Mouse (Mus musculus) lung, postnatal 36 days (tissue): ENCODE measurements around the gene Cma1.
A peak's percentile ranks its signal among the peaks of the same experiment; 100 is the strongest.
"Not testable (repeated sequence)": the region's sequence is repeated elsewhere in the genome, so short reads cannot be mapped to it uniquely, and the experiment has no call there.

ENCODE experiments used
- DNase-seq: peaks from one replicate; pipeline ENCODE4 v3.0.0; 2022; ENCODE audit warnings: mixed read lengths

The Cma1 gene

DNA sequence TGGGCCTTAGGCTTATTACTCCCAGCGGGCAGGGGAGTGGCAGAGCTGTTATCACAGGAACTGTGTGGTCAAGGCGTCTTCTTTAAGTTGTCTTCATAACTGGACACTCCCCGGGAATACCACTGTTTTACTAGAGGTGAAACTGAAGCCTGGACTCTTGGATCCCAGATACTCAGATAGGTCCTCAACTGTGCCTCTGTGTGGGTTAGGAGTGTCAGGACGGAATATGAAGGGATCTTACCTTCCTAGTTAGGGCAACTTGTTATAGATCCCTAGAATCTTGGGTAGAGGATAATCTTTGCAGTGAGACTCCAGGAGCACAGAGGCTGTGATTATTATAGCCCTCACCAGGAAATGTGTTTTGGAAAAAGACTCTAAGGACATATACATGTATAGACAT, at the start of gene Cma1:
Cma1 (minus strand) TSS at position 101 of the 400 bp plus-strand sequence.
- no peak for DNase-seq

DNA sequence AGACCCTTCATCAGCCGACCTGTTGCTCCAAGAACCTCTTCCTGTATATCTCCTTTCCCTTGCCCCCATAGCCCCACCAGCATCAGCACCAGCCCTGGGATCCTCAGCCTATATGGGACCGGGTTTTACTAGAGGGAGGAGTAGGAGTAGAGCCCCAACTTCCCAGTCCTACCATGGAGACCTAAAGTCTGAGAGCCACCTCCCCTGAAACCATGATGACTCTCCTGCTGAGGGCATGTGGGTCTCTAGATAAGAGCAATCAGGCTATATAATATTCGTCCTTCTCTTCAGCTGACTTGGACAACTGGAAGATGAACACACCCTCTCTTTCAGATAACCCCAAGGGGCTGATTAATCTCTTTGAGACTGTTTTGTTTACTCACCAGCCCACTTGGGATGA, 43.0 kb upstream of the Cma1 start:
- not testable (repeated sequence) for DNase-seq

DNA sequence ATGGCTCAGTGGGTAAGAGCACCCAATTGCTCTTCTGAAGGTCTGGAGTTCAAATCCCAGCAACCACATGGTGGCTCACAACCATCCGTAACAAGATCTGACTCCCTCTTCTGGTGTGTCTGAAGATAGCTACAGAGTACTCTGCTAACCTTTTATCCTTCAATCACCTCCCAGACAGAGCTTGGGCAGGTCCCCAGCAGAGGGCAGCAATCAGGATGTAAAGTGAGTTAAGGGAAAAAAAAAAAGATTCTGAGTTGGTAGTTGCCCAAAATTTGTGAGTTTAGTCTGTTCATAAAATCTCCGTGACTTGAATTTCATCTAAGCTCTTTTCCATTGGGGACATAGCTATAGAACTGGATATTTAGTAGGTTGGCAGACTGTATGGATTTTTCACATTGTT, 19.4 kb upstream of the Cma1 start:
- DNase-seq: not testable (repeated sequence)

GRCm38 (mm10) chr14:55963263-55963662, 18.8 kb upstream of the Cma1 start:
- no peak for DNase-seq

GRCm38 (mm10) chr14:55950346-55951030, 6.0 kb upstream of the Cma1 start, which contains the start of gene Cma2:
Cma2 (plus strand) TSS chr14:55950980.
- no peak for DNase-seq

DNA sequence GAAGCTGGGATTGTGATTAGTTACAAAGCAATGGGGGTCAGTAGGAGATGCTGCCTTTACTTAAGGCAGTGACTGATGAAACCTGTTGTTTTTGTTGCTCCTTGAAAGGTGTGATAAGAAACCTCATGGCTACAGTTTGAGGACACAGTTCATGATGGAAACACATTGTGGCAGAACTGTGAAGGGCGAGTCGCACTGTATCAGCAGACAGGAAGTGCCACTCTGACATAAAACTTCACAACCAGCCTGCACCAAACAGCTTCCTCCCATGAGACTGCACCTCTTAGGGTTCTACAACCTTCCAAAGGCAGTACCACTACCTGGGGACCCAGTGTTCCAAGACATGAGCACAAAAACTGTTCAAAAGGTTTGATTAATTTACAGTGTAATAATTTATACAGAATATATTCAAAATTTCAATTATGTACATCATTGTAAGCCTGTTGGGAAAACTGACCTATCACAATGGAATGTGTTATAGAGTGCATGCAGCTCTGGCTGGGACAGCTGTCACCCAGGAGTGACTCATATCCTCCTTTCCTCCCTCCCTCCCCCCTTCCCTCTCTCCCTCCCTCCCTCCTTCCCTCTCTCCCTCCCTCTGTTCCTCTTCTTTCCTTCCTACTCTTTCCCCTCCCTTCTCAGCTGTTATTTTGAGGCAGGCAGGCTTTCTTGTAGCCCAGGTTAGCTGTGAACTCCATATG, 1.9 kb upstream of the Cma1 start:
- no peak for DNase-seq

- DNase-seq: no peak
These were observed 874 bp downstream of the Cma1 start for GRCm38 (mm10) chr14:55943601-55944000.

DNA sequence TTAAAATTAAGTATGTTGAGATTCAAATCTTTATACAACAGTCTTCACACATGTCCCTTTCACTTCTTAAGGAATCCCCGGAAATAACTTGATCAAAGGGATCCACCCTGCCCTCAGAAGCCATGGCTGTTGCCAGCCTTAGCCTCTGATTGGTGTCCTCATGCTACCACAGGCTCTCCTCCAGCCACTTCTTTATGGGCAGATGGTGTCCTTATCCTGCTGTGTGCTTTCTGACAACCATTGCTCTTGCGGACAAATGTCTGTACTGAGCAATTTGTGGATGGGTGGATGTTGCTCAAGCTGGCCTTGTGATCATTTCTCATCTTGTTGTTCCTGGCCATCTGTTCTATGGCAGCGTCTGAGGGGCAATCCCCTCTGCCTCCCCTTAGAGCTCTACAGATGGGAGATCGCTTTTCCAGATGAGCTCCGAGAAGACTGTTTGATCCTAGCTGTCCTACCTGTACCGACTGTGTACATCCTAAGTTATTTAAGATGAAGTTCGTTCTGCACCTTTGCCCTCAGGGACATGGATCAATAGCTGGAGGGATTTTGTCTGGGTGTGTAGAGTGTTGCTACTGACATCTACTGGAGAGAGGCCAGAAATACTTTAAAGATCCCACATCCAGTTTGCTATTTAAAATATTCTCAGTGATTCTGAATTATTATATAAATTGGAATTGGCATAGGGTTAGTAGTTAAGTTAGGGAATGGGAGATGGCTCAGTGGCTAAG, 4.2 kb downstream of the Cma1 start:
- DNase-seq: no peak

- peak; percentile 91 for DNase-seq
These were observed 10.9 kb downstream of the Cma1 start for GRCm38 (mm10) chr14:55933586-55933985.

DNA sequence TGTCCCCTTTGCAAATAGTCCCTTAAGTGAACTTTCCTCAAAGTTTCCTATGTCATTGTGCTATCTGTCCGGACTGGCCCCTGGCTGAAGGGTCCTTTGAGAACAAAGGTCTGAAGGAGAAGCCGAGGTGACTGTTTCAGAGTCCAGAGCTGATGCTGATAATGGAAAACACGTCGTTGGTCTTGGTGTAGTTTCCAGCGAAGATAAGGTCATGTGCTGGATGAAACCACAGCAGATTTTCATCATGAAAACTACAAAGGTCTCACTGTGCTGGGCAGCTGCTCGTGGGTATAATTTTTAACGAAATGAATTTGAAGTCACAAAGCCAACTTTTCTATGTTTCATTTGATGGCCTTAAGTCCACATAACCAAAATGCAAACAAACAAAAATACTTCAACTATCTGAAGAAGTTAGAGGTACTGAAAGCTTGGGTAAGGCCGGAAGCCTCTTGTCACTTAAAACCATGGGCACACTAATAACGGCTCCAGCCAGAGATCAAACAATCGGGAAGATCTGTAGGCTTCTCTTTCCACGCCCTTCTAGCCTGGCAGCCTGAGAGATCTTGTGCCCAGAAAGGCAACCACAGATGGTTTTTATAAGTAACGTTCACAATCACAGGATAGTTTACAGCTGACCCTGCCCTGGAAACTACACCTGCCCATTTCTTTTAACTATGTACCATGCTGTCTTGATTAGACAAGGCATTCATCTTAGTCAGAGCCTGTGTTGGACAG, 15.0 kb downstream of the Cma1 start:
- DNase-seq: no peak

GRCm38 (mm10) chr14:55926847-55927246, 17.6 kb downstream of the Cma1 start:
- DNase-seq: no peak

- no peak for DNase-seq
These were observed 21.8 kb downstream of the Cma1 start for GRCm38 (mm10) chr14:55922475-55923232.

GRCm38 (mm10) chr14:55918240-55919082, 26.0 kb downstream of the Cma1 start:
- DNase-seq: peak; percentile 95

GRCm38 (mm10) chr14:55913406-55913805, 31.1 kb downstream of the Cma1 start:
- no peak for DNase-seq

- DNase-seq: no peak
These were observed 39.0 kb downstream of the Cma1 start for GRCm38 (mm10) chr14:55905518-55905917.

GRCm38 (mm10) chr14:55900414-55900755, 44.1 kb downstream of the Cma1 start:
- no peak for DNase-seq

DNA sequence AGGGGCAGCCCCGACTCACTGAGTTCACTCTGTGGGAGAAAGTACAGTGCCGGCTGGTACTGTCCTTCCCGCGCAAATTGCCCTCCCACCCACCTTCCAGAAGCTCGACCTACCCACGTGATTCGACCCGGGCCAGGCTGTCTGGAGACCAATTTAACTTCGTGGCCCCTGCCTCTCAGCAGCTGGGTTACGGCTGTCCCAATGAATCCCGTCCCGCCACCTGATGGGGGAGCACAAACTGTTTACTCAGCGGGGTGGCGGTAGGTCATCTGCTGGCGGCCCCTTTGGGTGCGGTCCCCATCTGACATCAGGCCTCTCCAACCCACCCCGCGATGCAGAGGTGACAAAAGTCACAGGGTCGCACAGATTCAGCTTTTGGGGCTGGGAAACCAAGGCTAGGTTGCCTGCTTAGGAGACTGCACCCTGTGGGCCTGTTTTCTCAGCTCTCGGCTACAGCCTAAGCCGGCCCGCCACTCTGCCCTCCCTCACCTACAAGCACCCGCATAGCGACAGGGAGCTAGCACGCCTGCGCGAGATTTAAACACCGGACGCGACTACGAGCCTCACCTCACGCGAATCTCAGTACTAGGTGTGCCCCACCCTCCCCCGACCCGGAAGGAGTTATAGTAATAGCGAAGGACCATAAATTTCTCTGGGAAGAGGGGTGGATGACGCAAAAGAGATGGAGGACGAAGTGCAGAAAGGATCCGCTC, 44.6 kb downstream of the Cma1 start, which contains the start of gene Sdr39u1:
Sdr39u1 (minus strand) TSS at position 593 of the 713 bp plus-strand sequence.
- DNase-seq: peak; percentile 91

GRCm38 (mm10) chr14:55898947-55899346, 45.5 kb downstream of the Cma1 start:
- no peak for DNase-seq

DNA sequence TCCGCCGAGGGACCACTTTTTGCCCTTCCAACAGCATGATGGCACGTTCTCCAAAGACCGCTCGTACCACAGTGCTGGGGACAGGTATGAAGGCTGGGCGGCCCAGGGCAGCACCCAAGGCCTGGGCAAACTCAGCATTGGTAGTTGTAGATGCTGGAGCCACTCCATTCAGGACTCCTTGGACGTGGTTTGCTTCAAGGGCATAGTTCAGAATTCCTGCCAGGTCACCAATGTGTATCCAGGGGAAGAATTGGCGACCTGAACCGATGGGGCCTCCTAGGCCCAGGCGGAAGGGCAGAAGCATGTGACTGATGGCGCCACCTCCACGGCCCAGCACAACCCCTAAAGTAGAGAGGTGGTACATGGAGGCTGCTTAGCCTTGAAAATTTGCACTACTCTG, 46.8 kb downstream of the Cma1 start:
- no peak for DNase-seq
